Mouse (Mus musculus) olfactory bulb, adult 2 months (tissue): ENCODE data around the gene Emc1.

Experiments
- CTCF ChIP-seq: fragments of 200-500 bp; IDR thresholded peaks from 2 replicates; pipeline ENCODE4 v1.5.1; 2012; ENCODE audit warnings: low read depth, mild to moderate bottlenecking, low read length, moderate library complexity; ENCODE audit not compliant: insufficient read depth
- POLR2A ChIP-seq: fragments of 200-500 bp; IDR thresholded peaks from 2 replicates; pipeline ENCODE4 v1.6.1; 2012; ENCODE audit warnings: mild to moderate bottlenecking, low read depth, low read length, moderate library complexity; ENCODE audit not compliant: insufficient read depth

DNA sequence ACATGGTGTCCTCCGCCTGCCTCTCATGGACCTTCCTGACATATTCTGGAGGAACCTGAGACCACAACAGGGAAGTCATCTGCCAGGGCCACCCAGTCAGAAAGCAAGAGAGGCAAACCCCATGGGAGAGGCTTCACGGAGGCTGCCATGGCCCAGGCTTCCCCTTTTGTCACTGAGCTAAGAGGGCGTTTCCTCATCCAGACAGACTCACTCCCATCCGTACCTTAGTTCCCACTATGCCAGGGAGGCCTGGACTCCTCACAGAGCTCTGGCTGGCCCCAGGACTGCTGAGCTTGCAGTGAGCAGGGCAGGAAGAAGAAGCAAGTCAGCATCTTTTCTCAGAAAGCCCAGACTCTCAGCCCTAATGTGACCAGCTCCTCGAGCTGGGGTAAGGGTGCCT is 44.5 kb upstream of the Emc1 start:
- no peak for TF ChIP-seq CTCF
- no peak for TF ChIP-seq POLR2A
